Mouse (Mus musculus): ENCODE measurements around the gene Zfp870.

GRCm38 (mm10) chr17:32916075-32916474, 24.6 kb upstream of the Zfp870 start:
- no peak for TF ChIP-seq CTCF (IDR thresholded peaks at IDR 0.05; ENCODE audit: control insufficient read depth, insufficient read depth, insufficient read length)
- TF ChIP-seq MAX (IDR thresholded peaks at IDR 0.05): no peak
- no peak for TF ChIP-seq USF1 (IDR thresholded peaks at IDR 0.05; ENCODE audit: low read depth)
- no peak for TF ChIP-seq CEBPB (IDR thresholded peaks at IDR 0.05; ENCODE audit: low read depth)
